Mouse (Mus musculus): ENCODE data around the gene Rbp7. TPM values are rescaled to one million over a fixed set of nuclear protein-coding genes. Genes with fewer than 3 reads are reported as not detected.

Rbp7 gene
- polyA plus RNA-seq (2017; shearing (Covaris generic)) = not detected

GRCm38 (mm10) chr4:149454879-149455278, at the start of gene Rbp7:
TSS of gene Rbp7 (minus strand) at chr4:149454978.

DNA sequence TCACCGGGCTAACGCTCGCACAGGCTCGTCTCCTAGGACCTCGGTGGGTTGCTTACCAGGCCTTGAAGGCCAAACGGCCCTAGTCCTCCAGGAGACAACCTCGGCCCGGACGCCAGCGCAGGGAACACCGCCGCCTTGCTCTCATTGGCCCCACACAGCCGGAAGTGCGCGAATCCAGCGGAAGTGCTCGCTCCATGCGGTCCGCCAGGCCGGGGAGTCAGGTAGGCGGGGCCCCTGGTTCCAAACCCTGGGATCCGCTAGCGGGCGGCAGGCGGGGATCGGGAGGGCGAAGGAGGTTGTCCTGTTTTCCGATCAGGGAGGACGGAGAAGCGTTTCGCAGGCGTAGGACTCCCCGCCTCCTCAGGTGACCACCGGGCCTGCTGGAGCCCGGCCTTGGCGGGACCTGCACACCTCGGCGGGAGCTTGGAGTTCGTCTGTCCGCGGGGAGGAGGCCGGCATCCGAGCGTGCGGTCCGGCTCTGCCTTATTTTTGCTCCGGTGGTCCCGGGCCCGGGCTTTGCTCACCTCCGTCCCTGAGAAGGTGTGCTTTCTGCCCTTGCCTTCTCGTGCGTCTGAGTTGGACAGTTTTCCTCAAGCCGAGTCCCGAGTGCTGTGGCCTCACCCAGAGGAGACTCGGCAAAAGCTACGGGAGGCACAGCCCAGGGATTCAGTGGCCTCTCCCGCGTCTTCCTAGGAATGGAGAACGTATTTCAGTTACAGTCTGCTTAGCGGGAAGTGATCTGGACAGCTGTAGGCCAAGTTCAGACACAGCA, 30.5 kb upstream of the Rbp7 start, which contains the start of the genes Nmnat1 and Lzic:
Gene Nmnat1, minus strand, starts transcription at position 150 of the 772 bp plus-strand sequence.
Gene Lzic, plus strand, starts transcription at position 177 of the 772 bp plus-strand sequence.

DNA sequence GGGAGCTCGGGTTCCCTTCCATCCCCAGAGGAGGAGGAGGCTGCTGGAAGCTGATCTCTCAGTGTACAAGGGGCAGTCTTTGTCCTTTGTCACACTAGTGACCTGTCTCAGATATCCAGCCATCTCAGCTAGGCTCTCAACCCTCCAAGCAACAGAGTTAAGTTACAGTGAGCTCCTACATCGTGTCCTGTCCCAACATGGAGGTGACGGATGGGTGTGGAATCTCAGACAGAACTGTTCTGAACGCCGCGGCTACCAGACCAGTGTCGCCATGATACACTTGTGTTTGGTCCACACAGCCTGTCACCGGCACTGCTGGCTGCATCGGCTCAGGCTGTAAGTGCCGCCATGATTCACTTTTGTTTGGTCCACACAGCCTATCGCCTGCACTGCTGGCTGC, 22.3 kb upstream of the Rbp7 start, which contains the start of gene Tmem274:
Gene Tmem274, plus strand, starts transcription at position 301 of the 400 bp plus-strand sequence.

GRCm38 (mm10) chr4:149426325-149427199, 28.2 kb downstream of the Rbp7 start, which contains the start of gene Ube4b:
TSS of gene Ube4b (minus strand) at chr4:149426749.

Other genes with a start within 250 kb of the Rbp7 start
- gene Kif1b, start 147.3 kb downstream of the Rbp7 start, polyA plus RNA-seq (2017; shearing (Covaris generic)) = 9.0 TPM
- gene Ube4b, start 28.2 kb downstream of the Rbp7 start, polyA plus RNA-seq (2017; shearing (Covaris generic)) = 22.1 TPM
- 0.46 TPM for gene Tmem274, start 22.4 kb upstream of the Rbp7 start, polyA plus RNA-seq (2017; shearing (Covaris generic))
- gene Nmnat1, start 30.2 kb upstream of the Rbp7 start, polyA plus RNA-seq (2017; shearing (Covaris generic)) = 8.3 TPM
- 40.3 TPM for gene Lzic, start 30.3 kb upstream of the Rbp7 start, polyA plus RNA-seq (2017; shearing (Covaris generic))
- 0.19 TPM for gene Ctnnbip1, start 63.3 kb upstream of the Rbp7 start, polyA plus RNA-seq (2017; shearing (Covaris generic))
- 2.9 TPM for gene Clstn1, start 131.5 kb upstream of the Rbp7 start, polyA plus RNA-seq (2017; shearing (Covaris generic))
- gene Pik3cd, start 247.6 kb upstream of the Rbp7 start, polyA plus RNA-seq (2017; shearing (Covaris generic)) = 414 TPM